Mouse (Mus musculus) kidney, adult 11 months (tissue): ENCODE results near the gene Pqlc2.

Experiments used
- DNase-seq: peaks from one replicate; pipeline ENCODE4 v3.0.0; 2022

Gene Pqlc2

DNA sequence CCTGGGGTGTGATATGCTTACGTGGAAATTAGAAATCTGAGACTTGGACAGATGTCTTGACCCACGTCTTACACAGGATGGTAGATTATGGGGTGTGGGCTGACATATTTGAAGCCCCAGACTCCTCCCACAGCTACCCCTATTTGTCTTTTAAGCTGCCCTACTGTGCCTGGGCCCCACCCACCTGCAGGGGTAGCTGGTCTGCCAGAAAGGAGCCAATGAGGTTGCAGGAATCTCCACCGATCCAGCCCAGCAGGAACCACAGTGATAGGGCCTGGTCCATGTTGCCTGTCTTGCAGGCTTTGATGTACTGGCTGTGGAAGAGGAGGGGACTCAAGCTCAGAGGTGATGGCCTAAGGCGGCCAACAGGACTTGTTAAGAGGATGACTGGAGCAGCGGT, 8.3 kb downstream of the Pqlc2 start:
- DNase-seq = no peak

DNA sequence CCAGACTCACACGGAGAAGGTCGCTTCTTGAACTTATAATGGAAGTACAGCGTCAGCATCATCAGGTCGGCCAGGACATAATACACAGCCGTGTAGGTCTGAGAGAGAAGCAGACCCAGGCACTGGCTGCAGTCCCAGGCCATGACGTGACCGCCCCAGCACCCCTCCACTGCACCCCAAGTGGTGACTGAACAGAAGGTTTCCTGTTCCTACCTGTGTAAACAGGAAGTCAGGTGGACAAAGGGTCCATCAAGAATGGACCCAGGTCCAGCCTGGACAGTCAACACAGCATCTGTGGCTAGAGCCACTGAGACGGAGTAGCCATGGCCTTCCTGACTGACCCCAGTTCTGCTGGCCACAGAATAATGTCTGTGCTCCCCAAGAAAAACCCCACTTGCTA, 8.7 kb downstream of the Pqlc2 start:
- DNase-seq = peak; percentile 53

DNA sequence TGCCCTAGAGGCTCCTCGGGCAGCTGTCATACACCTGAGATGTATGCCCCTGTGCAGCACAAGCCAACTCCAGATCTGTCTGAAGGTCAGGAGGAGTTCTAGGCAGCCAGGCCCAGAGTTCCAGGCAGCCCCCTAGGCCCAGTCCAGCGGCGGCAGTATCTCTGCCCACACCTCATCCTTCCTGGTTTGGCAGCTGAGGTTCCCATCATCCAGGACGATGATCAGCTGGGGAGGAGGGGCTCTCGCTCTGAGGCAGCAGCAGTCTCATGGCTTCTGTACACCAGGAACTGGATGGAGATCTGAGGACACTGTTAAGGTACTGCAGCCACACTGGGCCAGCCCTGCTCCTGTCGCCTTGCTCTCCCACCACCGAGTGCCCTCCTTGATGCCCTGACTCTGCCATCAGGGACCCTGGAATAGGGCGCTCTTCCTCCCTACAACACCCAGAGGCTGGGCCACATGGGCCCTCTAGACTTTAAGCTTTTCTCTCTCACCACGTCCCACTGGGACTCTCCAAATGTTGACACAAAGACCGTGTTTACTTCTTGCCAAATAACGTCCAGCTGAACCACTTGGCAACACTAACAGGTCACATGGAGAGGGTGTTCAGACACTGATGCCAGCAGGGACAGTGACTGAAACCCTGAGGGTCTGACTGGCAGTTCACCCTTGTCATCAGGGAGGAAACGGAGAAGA, 11.7 kb downstream of the Pqlc2 start:
- no peak for DNase-seq

DNA sequence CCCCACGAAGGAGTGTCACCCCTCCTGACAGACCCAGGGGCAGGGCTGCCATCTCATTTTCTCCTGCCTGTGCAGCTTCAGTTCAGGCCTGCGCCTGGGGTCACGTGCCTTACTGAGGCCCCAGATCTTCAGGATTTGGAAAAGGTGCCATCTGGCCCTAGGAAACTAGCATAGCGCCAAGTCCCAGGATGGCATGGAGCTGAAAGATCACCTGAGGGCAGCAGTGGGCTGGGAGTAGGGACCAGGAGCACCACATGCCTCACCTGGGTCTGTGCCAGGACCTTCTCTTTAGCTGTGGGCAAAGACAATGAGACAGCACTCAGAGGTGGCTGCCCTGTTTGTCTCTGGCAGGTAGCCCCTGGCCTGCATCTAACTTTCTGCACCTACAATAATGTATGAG, 12.9 kb downstream of the Pqlc2 start:
- DNase-seq = peak; percentile 54

- DNase-seq = no peak
Measured at GRCm38 (mm10) chr4:139292038-139292437, 18.5 kb downstream of the Pqlc2 start.

GRCm38 (mm10) chr4:139291099-139291498, 19.4 kb downstream of the Pqlc2 start:
- DNase-seq = no peak

DNA sequence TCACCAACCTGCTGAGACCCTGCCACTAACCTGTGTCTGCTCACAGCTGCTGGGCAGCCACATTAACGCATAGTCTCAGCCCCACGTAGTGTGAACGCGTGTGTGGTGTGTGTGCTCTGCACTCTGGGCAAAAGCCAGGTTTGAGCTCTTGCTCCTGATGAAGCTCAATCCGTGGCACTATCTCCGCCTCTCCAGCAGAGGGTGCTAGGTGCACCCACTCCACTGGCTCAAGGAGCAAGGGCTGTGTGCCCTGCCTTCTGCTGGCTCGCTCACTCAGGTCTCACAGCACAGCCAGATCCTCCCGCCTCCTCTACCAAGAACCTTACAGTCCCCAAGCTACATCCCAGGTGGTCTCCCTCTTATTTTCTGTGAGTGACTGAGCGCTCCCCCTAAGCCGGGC, 21.5 kb downstream of the Pqlc2 start:
- DNase-seq = peak; percentile 65

GRCm38 (mm10) chr4:139287122-139287863, 23.2 kb downstream of the Pqlc2 start:
- peak; percentile 70 for DNase-seq

DNA sequence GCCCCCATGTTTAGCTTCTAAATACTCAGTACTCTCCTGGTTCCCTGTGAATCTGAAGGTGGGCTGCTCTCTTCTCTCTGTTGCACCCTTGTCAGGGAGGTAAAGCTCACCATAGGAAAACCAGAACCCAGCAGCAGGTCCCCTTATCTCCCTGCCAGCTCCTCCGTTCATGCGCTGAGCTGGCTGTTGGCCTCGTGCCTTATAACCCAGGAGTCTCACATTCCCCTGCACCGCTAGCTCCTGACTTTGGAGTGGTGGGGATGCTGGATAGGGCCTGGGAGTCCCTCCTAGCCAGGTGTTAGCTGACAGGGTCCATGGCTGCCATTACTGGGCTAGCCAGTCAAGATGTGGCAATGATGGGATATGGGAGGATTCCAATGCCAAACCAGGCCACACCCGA, 24.3 kb downstream of the Pqlc2 start:
- no peak for DNase-seq

GRCm38 (mm10) chr4:139284877-139285276, 25.6 kb downstream of the Pqlc2 start:
- no peak for DNase-seq

- peak; percentile 56 for DNase-seq
Measured at GRCm38 (mm10) chr4:139282955-139283417, 27.5 kb downstream of the Pqlc2 start.

- DNase-seq = peak; percentile 49
Measured at GRCm38 (mm10) chr4:139281791-139282345, 28.6 kb downstream of the Pqlc2 start.

- DNase-seq = no peak
Measured at GRCm38 (mm10) chr4:139280530-139280929, 30.0 kb downstream of the Pqlc2 start.

DNA sequence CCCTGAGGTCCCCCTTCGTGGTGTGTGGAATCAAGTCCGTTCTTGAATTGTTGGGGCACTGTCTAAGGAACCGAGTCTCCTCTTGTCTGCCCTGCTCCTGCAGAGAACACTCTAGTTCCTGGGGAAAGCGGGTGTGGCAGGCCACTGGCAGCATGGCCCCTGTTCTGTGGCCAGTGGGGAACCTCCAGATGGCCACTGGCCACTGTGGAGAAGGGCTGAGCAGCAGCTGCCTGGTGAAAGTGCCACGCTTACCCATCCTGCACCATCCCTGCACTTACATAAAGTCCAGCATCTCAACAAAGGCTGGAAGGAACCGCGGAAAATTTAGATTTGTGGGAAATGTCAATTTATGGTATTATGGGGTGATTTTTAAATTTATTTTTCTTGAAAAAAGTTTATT, 34.1 kb downstream of the Pqlc2 start:
- no peak for DNase-seq

GRCm38 (mm10) chr4:139274573-139274972, 35.9 kb downstream of the Pqlc2 start:
- no peak for DNase-seq

GRCm38 (mm10) chr4:139272951-139273680, 37.4 kb downstream of the Pqlc2 start:
- DNase-seq = no peak

GRCm38 (mm10) chr4:139271562-139271961, 38.9 kb downstream of the Pqlc2 start:
- no peak for DNase-seq

- DNase-seq = no peak
Measured at GRCm38 (mm10) chr4:139270168-139270567, 40.3 kb downstream of the Pqlc2 start.

GRCm38 (mm10) chr4:139268242-139268641, 42.3 kb downstream of the Pqlc2 start:
- DNase-seq = no peak

GRCm38 (mm10) chr4:139267335-139267734, 43.2 kb downstream of the Pqlc2 start:
- DNase-seq = no peak

GRCm38 (mm10) chr4:139266500-139266865, 44.0 kb downstream of the Pqlc2 start:
- no peak for DNase-seq

DNA sequence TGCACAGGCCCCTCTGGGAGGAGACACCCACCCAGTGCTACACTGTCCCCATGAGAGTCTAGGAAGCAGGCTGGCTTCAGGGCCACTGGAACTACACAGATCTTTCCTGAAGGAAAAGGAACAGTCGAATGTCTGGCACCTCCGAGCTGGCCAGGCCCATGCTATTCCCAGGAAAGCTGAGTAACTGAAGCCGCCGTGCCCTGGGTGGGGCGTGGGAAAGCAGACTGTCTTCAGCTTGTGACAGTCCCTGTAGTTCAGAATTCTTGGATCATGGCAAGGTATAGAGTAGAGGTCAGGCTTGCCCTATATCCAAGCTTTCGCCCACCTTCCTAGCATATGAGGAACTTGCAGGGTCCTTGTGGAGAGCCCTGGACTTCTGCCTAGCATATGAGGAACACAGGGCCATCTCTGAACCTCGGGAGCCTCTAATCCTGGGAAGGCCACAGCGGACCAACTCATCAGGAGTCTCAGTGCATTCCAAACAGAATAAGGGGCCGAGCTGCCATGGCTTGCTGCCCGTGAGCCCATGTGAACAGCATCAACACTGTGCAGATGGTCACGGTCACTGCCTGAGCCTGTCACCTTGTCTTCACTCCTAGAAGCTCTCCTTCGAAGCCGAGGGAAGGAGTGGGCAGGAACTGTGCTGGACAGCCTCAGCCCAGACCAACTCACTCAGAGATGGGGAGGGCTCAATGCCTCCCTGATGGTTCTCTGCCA, 44.6 kb downstream of the Pqlc2 start:
- DNase-seq = no peak

DNA sequence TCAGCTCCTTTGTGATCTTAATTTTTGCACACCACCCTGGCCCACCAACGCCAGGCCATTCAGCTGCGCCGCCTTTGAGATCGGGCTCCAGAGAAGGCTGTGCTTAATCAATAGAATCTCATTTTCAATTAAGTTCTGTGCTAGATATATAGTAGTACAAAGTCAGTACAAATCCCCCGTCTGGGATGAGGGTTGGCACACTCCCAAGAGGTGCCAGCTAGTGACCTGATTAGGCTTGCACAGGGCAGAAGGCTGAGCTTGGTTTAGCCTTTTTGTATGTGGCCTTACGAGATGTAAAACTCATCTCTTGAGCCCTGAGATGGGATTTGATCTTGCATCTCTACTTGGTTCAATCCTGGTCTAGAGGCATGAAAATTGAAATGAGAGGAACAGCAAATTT, 47.5 kb downstream of the Pqlc2 start:
- DNase-seq = no peak
